Mouse (Mus musculus): ENCODE measurements around the gene Atrx. TPM values are rescaled to one million over a fixed set of nuclear protein-coding genes. Genes with fewer than 3 reads are reported as not detected.

The Atrx gene
- polyA plus RNA-seq (2012; rRNA removed): 24.1 and 30.4 TPM in 2 replicates

DNA sequence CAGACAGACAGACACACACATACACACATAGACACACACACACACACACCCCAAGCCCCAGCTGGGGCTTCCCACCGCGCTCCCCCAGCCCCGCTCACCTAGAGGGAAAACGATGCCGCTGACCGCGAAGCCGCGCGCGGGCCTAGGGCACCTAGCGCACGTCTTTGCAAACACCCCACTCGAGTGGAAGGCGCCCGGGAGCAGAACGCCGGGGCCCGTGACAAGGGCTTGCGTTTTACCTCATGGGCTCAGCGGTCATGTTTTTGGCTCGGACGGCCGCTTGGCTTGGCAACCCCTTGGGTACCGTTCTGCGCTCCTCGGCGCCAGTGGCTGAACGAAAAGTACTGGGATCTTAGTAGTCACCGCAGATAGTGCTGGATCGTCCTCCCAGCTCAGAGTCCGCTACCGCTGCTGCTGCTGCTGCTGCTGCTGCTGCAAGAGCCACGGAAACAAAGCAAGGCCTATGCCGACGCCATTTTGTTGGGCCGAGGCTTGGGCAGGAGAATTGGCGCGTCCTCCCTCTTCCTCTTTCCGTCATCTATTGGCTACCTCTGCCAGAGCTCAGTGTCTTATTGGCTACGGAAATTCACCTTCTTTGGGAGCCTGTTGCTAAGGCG lies at the start of gene Atrx:
Atrx (minus strand) TSS at position 543 of the 617 bp plus-strand sequence.

DNA sequence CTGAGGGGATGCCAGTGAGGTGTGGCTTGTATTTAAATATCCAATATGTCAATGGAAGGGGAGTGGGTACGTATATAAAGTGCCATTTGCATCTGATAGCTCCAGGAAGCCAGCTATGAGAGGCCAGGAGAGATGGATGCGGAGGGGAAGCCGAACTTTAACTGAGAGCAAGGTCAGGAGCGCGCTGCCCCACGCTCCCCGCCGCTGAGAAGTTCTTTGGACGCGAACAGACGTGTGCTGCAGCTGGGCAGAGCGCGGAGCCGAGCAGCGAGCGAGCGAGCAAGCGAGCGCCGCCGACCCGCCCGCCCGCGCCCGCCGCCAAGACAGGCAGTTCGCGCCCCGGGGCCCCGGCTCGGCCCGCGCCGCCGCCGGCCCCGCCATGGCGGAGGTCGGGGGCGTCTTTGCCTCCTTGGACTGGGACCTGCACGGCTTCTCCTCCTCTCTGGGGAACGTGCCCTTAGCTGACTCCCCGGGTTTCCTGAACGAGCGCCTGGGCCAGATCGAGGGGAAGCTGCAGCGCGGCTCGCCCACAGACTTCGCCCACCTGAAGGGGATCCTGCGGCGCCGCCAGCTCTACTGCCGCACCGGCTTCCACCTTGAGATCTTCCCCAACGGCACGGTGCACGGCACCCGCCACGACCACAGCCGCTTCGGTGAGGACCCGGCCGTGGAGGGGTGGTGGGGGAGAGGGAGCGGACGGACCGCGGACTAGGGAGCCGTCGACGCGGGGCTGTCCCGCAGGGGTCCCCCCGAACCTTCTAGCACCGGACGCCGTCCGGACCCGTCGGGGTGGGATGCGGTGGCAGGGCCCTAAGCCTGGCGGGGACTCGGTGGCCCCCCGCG lies 164.8 kb downstream of the Atrx start, which contains the start of gene Fgf16:
Fgf16 (plus strand) TSS at position 118 of the 843 bp plus-strand sequence.

Other genes with a start within 250 kb of the Atrx start
- 0.06 and 0.26 TPM in 2 replicates for gene Fgf16, start 165.1 kb downstream of the Atrx start, polyA plus RNA-seq (2012; rRNA removed)
- gene Magt1, start 82.5 kb upstream of the Atrx start, polyA plus RNA-seq (2012; rRNA removed): 3.2 and 3.3 TPM in 2 replicates
- 137 and 156 TPM in 2 replicates for gene Cox7b, start 86.3 kb upstream of the Atrx start, polyA plus RNA-seq (2012; rRNA removed)
- gene Atp7a, start 97.9 kb upstream of the Atrx start, polyA plus RNA-seq (2012; rRNA removed): 2.3 and 2.8 TPM in 2 replicates
- 0.25 and 0.28 TPM in 2 replicates for gene Tlr13, start 213.8 kb upstream of the Atrx start, polyA plus RNA-seq (2012; rRNA removed)

All from colon, adult 2 months (tissue).